Mouse (Mus musculus): ENCODE measurements around the gene Arhgef19.

DNA sequence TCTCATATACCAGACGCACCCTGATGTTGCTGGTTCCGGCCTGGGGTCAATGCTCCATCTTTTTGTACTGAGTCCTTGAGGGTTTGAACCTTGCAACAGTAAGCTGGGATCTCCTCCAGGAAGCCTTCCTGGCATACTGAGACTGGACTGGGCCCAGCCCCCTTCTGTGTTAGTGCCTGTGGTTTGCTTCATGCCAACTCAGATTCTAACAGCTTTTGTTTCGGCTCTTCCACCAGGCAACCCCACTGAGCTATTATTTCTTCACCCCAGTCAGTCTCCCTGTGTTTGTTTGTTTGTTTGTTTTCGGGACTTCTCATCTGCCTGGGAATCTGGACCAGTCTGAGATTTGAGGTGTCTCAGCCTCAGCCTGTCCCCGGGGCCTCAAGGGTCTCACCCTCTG, 5.1 kb downstream of the Arhgef19 start:
- no peak for TF ChIP-seq POLR2A (IDR thresholded peaks at IDR 0.05; ENCODE audit: borderline replicate concordance, extremely low read depth, insufficient read depth, insufficient read length, poor library complexity, severe bottlenecking)
- TF ChIP-seq CTCF (IDR thresholded peaks at IDR 0.05; ENCODE audit: borderline replicate concordance, extremely low read depth, insufficient read depth, insufficient read length): no peak

Measured in brain, embryonic 14.5 days (tissue).